Mouse (Mus musculus) brain, embryonic 14.5 days (tissue): Measurements from ENCODE around the gene Uhrf1.

ENCODE experiments used
- CTCF ChIP-seq: fragments of 200-500 bp; IDR thresholded peaks from 2 replicates; pipeline ENCODE4 v1.5.1; 2012; ENCODE audit warnings: inconsistent platforms, mild to moderate bottlenecking, moderate library complexity, borderline replicate concordance; ENCODE audit not compliant: insufficient read depth, insufficient read length; ENCODE audit errors: extremely low read depth
- POLR2A ChIP-seq: fragments of 200-500 bp; IDR thresholded peaks from 2 replicates; pipeline ENCODE4 v1.6.1; 2012; ENCODE audit warnings: mild to moderate bottlenecking, inconsistent platforms, borderline replicate concordance; ENCODE audit not compliant: poor library complexity, insufficient read depth, insufficient read length, severe bottlenecking; ENCODE audit errors: extremely low read depth

DNA sequence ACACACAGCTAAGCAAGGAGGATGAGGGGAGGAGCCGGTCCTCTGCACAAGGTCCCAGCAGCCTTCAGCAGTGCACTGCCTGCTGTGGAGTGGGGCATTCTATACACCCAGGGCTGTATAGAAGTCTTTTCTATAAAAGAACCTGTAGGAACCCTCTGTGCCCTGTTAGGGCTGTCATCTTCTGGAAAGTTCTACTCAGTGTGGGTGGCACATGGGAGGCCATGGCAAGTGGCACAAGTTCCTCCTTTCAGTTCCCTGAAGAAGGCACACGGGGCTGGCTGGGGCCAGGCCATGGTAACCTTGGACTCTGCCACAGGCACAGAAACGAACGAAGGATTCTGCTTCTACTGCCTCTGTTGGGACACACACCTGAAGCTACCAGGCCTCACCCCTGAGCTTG lies 38.1 kb upstream of the Uhrf1 start:
- TF ChIP-seq POLR2A (no peak), CTCF (no peak)
